Mouse (Mus musculus) cortical plate, adult 2 months (tissue): Measurements from ENCODE around the gene Wdr91. TPM values are rescaled to one million over a fixed set of nuclear protein-coding genes. Genes with fewer than 3 reads are reported as not detected.

Experiments used
- H3K27ac ChIP-seq: fragments of 200-500 bp; 2 replicates; pipeline ENCODE4 v1.5.1; 2012; ENCODE audit warnings: low read length, control low read depth, inconsistent platforms; ENCODE audit not compliant: insufficient read depth
- H3K4me1 ChIP-seq: fragments of 200-500 bp; 2 replicates; pipeline ENCODE4 v1.6.1; 2011; ENCODE audit warnings: low read length; ENCODE audit not compliant: control insufficient read depth, insufficient read depth
- H3K4me3 ChIP-seq: fragments of 200-500 bp; 2 replicates; pipeline ENCODE4 v1.5.1; 2011; ENCODE audit warnings: mild to moderate bottlenecking, low read length, control low read depth; ENCODE audit not compliant: insufficient read depth
- CTCF ChIP-seq: fragments of 200-500 bp; IDR thresholded peaks from 2 replicates; pipeline ENCODE4 v1.5.1; 2011; ENCODE audit warnings: mild to moderate bottlenecking, control low read depth, low read length; ENCODE audit not compliant: insufficient read depth; ENCODE audit errors: extremely low read depth
- POLR2A ChIP-seq: fragments of 200-500 bp; IDR thresholded peaks from 2 replicates; pipeline ENCODE4 v1.6.1; 2011; ENCODE audit warnings: mild to moderate bottlenecking, low read length, control low read depth; ENCODE audit not compliant: insufficient read depth; ENCODE audit errors: extremely low read depth
- polyA plus RNA-seq: library from polyadenylated mRNA; depleted of rRNA; stranded (reverse); fragments of >200 nt; gene quantifications from 2 replicates; pipeline ENCODE4 v1.2.3, GENCODE M21; 2012; rRNA removed

Wdr91 gene
- 31.2 and 31.8 TPM in 2 replicates for polyA plus RNA-seq

- H3K4me3 ChIP-seq: peak within 1 kb of the TSS; percentile 62
- H3K4me1 ChIP-seq: peaks cover 13% of the 10 kb centered on the region; the same call in 1 of the 2 replicates
- TF ChIP-seq CTCF (no peak), POLR2A (peak; percentile 74; the same call in 1 of the 2 replicates)
- H3K27ac ChIP-seq: no peak within 1 kb of the TSS
Measured at GRCm38 (mm10) chr6:34910371-34911219, at the start of gene Wdr91. TSS of gene Wdr91 (minus strand) at chr6:34910876.

GRCm38 (mm10) chr6:34959131-34959530 is 48.5 kb upstream of the Wdr91 start:
- TF ChIP-seq CTCF (no peak), POLR2A (no peak)
- no peaks in the 10 kb centered on the region for H3K4me1 ChIP-seq
- no peak overlapping the region for H3K4me3 ChIP-seq
- H3K27ac ChIP-seq: no peak overlapping the region

GRCm38 (mm10) chr6:34955862-34956241 is 45.2 kb upstream of the Wdr91 start:
- Histone ChIP-seq H3K4me1 (no peaks in the 10 kb centered on the region), H3K4me3 (no peak overlapping the region), H3K27ac (no peak overlapping the region)
- TF ChIP-seq CTCF (no peak), POLR2A (no peak)

GRCm38 (mm10) chr6:34954926-34955861 is 44.5 kb upstream of the Wdr91 start:
- no peak overlapping the region for H3K27ac ChIP-seq
- TF ChIP-seq POLR2A (no peak), CTCF (peak; percentile 29)
- no peaks in the 10 kb centered on the region for H3K4me1 ChIP-seq
- no peak overlapping the region for H3K4me3 ChIP-seq

- no peak for TF ChIP-seq CTCF
- TF ChIP-seq POLR2A: no peak
Measured at GRCm38 (mm10) chr6:34951956-34952667, 41.4 kb upstream of the Wdr91 start.

GRCm38 (mm10) chr6:34951518-34951917 is 40.8 kb upstream of the Wdr91 start:
- no peak overlapping the region for H3K27ac ChIP-seq

More at GRCm38 (mm10) chr6:34951956-34952667, 41.4 kb upstream of the Wdr91 start:
- no peaks in the 10 kb centered on the region for H3K4me1 ChIP-seq
- H3K4me3 ChIP-seq: no peak overlapping the region
- no peak overlapping the region for H3K27ac ChIP-seq

GRCm38 (mm10) chr6:34948461-34948860 is 37.8 kb upstream of the Wdr91 start:
- Histone ChIP-seq H3K4me1 (no peaks in the 10 kb centered on the region), H3K4me3 (peak overlapping the region; percentile 4; the same call in 1 of the 2 replicates)
- TF ChIP-seq POLR2A: no peak

More at GRCm38 (mm10) chr6:34951518-34951917, 40.8 kb upstream of the Wdr91 start:
- TF ChIP-seq CTCF: no peak
- no peak for TF ChIP-seq POLR2A
- Histone ChIP-seq H3K4me3 (no peak overlapping the region), H3K4me1 (no peaks in the 10 kb centered on the region)

GRCm38 (mm10) chr6:34946486-34947079 is 35.9 kb upstream of the Wdr91 start:
- H3K27ac ChIP-seq: no peak overlapping the region
- H3K4me1 ChIP-seq: no peaks in the 10 kb centered on the region
- no peak overlapping the region for H3K4me3 ChIP-seq
- TF ChIP-seq CTCF (no peak), POLR2A (no peak)

More at GRCm38 (mm10) chr6:34948461-34948860, 37.8 kb upstream of the Wdr91 start:
- no peak overlapping the region for H3K27ac ChIP-seq

- Histone ChIP-seq H3K4me1 (no peaks in the 10 kb centered on the region), H3K4me3 (no peak overlapping the region), H3K27ac (no peak overlapping the region)
- no peak for TF ChIP-seq POLR2A
- no peak for TF ChIP-seq CTCF
Measured at GRCm38 (mm10) chr6:34943499-34943898, 32.8 kb upstream of the Wdr91 start.
